Mouse (Mus musculus) heart, adult 2 months (tissue): ENCODE measurements at regions not wholly inside any gene's neighbourhood (a gene's known extent, or its start where the extent isn't known, plus 50 kb on each side); places are given as distances from the start of the nearest gene placed in this dataset.

Source experiments
- CTCF ChIP-seq: fragments of 200-600 bp; IDR thresholded peaks from 2 replicates; pipeline ENCODE4 v1.8.1; 2022; ENCODE audit warnings: antibody characterized with exemption, mild to moderate bottlenecking, moderate library complexity
- POLR2A ChIP-seq: fragments of 200-500 bp; IDR thresholded peaks from 2 replicates; pipeline ENCODE4 v1.6.1; 2011; ENCODE audit warnings: mild to moderate bottlenecking, low read depth, low read length, control low read depth; ENCODE audit not compliant: insufficient read depth

GRCm38 (mm10) chr5:133970421-133970914, 129.0 kb upstream of the Castor2 start:
- no peak for TF ChIP-seq CTCF
- TF ChIP-seq POLR2A: no peak
